Mouse (Mus musculus) cerebellum, adult 11 months (tissue): ENCODE data around the gene Nckap5.

Source experiments
- DNase-seq: peaks from one replicate; pipeline ENCODE4 v3.0.0; 2022

The Nckap5 gene

GRCm38 (mm10) chr1:126535527-126535926 lies 295.1 kb downstream of the Nckap5 start:
- no peak for DNase-seq

GRCm38 (mm10) chr1:126534046-126534445 lies 296.6 kb downstream of the Nckap5 start:
- no peak for DNase-seq

GRCm38 (mm10) chr1:126528043-126528598 lies 302.5 kb downstream of the Nckap5 start:
- DNase-seq: no peak

- no peak for DNase-seq
Measured at GRCm38 (mm10) chr1:126518067-126518466, 312.5 kb downstream of the Nckap5 start.

GRCm38 (mm10) chr1:126517427-126517826 lies 313.2 kb downstream of the Nckap5 start:
- no peak for DNase-seq

GRCm38 (mm10) chr1:126515054-126515756 lies 315.4 kb downstream of the Nckap5 start:
- DNase-seq: no peak

- DNase-seq: no peak
Measured at GRCm38 (mm10) chr1:126511835-126512445, 318.7 kb downstream of the Nckap5 start.

- no peak for DNase-seq
Measured at GRCm38 (mm10) chr1:126504717-126505116, 325.9 kb downstream of the Nckap5 start.

- no peak for DNase-seq
Measured at GRCm38 (mm10) chr1:126502741-126503140, 327.9 kb downstream of the Nckap5 start.

GRCm38 (mm10) chr1:126496722-126497121 lies 333.9 kb downstream of the Nckap5 start:
- no peak for DNase-seq

GRCm38 (mm10) chr1:126492206-126493071 lies 338.2 kb downstream of the Nckap5 start:
- no peak for DNase-seq

GRCm38 (mm10) chr1:126491412-126491811 lies 339.2 kb downstream of the Nckap5 start:
- no peak for DNase-seq

GRCm38 (mm10) chr1:126490256-126490655 lies 340.3 kb downstream of the Nckap5 start:
- no peak for DNase-seq

GRCm38 (mm10) chr1:126484664-126485087 lies 345.9 kb downstream of the Nckap5 start:
- no peak for DNase-seq

GRCm38 (mm10) chr1:126483665-126484064 lies 346.9 kb downstream of the Nckap5 start:
- DNase-seq: no peak

- no peak for DNase-seq
Measured at GRCm38 (mm10) chr1:126481459-126482228, 349.0 kb downstream of the Nckap5 start.

- no peak for DNase-seq
Measured at GRCm38 (mm10) chr1:126473044-126473443, 357.6 kb downstream of the Nckap5 start.

GRCm38 (mm10) chr1:126471419-126471818 lies 359.2 kb downstream of the Nckap5 start:
- no peak for DNase-seq

GRCm38 (mm10) chr1:126470883-126471282 lies 359.7 kb downstream of the Nckap5 start:
- DNase-seq: no peak

- peak; percentile 21 for DNase-seq
Measured at GRCm38 (mm10) chr1:126469818-126470544, 360.6 kb downstream of the Nckap5 start.

- DNase-seq: no peak
Measured at GRCm38 (mm10) chr1:126461527-126462354, 368.9 kb downstream of the Nckap5 start.
